Mouse (Mus musculus) heart, adult 18-20 months (tissue): ENCODE measurements around the gene Cobll1. TPM values are rescaled to one million over a fixed set of nuclear protein-coding genes. Genes with fewer than 3 reads are reported as not detected.
"Not testable (repeated sequence)": the region's sequence is repeated elsewhere in the genome, so short reads cannot be mapped to it uniquely, and the experiment has no call there.

ENCODE experiments used
- DNase-seq, 2 experiments: peaks; one replicate each; pipeline ENCODE4 v3.0.0; 2021 to 2022; ENCODE audit warnings: mixed read lengths in 1 of 2
- long read RNA-seq, 2 experiments: library from polyadenylated mRNA; stranded (forward); transcript quantifications; one replicate each; pipeline ENCODE4 v2.0.0; 2021
- total RNA-seq, 2 experiments: library from RNA; stranded (reverse); gene quantifications; 2 replicates each; pipeline ENCODE4 v1.2.3; 2021

Gene Cobll1
- total RNA-seq: 10 to 100 TPM; 53.6 to 62.6 TPM
- long read RNA-seq, experiment 1, full-length matches to known transcripts: 1 of 11 reads
- long read RNA-seq, experiment 1, partial matches to known transcripts: 4 of 11 reads
- long read RNA-seq, experiment 1, other reads (novel, unspliced or antisense): 6 of 11 reads
- long read RNA-seq, experiment 2, full-length matches to known transcripts: 1 of 9 reads
- long read RNA-seq, experiment 2, partial matches to known transcripts: 3 of 9 reads
- long read RNA-seq, experiment 2, other reads (novel, unspliced or antisense): 5 of 9 reads

- peak in 1 of 2 experiments; percentile 75 for DNase-seq
Measured at GRCm38 (mm10) chr2:65238964-65239570, at the start of gene Cobll1. Cobll1 (minus strand) TSS chr2:65239403.

- DNase-seq: no peak
Measured at GRCm38 (mm10) chr2:65288696-65289095, 49.5 kb upstream of the Cobll1 start.

- DNase-seq: peak; percentile 26 to 46
Measured at GRCm38 (mm10) chr2:65285380-65285779, 46.2 kb upstream of the Cobll1 start.

GRCm38 (mm10) chr2:65282979-65283378 lies 43.8 kb upstream of the Cobll1 start:
- DNase-seq: no peak

DNA sequence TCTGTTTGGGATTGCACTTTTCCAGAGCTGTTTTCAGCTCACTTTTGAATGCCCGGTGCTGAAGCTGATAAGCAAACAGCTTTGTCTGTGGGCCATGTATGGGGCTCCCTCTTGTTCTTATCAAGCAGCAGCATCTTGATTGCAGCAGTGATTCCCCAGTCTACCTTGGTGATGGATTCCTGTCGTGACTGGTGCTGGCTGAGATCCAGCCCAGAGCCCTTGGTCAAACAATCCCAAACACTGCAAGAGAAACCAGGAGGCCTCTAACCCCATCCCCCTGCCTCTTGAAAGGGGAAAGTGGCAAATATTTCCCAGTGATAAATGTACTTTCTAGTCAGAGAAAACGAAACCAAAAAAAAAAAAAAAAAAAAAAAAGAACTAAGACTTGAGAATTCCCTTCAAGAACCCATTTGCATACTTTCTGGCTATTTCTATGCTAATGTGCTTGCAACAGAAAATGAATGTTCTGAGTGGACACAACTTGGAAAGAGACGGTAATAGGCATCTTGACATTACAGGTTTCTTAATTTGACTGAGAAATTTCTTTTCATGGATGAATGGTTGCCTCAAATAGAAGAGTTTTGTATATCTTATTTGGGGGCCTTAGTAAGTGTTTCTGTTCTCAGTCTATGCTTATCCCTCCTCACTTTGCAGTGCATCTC lies 40.0 kb upstream of the Cobll1 start:
- DNase-seq: no peak

DNA sequence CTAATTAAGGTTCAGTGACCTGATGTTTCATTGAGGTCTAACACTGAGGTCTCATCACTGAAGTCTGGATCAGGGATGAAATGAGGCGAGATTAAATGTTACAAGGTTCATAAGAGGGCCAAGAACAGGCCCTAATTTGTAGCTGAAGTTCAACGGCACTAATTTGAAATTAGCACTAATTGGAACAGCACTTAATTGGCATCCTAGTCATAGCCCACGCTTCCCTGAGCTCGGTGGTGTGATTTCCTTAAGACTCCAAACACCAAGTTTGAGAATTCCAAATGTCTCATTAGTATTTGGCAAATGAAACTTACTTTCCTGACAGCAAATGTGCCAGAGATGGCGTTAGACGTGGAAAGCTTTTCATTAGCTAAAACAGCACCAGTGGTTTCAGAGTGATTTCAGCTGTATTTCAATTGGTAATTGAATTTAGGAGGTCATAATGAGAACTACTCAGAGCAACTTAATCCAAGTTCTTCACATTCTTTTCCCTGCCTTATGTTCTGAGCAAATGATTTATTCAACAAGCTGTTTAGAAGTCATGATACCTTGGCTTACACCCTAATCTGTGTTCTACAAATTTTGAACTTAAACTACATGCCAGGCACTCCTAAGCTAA lies 36.3 kb upstream of the Cobll1 start:
- no peak for DNase-seq

GRCm38 (mm10) chr2:65273910-65274309 lies 34.7 kb upstream of the Cobll1 start:
- no peak for DNase-seq

- DNase-seq: no peak
Measured at GRCm38 (mm10) chr2:65268731-65269130, 29.5 kb upstream of the Cobll1 start.

GRCm38 (mm10) chr2:65267834-65268233 lies 28.6 kb upstream of the Cobll1 start:
- no peak for DNase-seq

DNA sequence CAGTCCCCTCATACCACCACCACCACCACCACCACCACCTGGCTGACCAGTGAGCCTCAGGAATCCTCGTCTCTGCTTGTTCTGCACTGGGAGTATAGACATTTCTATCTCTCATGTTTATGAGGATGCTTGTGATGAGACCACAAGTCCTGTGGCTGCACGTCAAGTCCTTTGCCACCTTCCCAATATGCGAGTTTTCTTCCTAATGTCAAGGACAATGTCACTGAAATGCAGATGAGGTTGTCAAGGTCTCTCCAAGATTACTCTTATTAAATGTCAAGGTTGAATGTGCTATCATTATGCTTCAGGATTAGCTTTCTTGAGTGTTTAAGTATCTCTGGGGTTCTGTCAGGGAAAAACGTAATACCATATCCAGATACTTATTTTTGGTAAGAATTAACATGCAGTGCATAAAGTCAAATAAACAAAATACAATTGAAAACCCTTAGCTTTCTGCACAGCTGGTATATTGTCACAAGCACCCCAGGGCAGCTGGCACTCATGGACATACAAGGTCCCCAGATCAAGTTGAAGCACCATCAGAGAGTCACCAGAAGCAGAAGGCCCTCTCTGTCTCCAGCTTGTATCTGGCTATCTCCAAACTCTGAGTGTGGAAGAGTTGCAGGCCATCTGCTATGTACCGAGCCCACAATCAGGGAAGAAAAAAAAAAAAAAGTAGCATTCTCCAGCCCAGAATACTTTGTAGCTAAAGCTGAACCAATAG lies 27.5 kb upstream of the Cobll1 start:
- DNase-seq: no peak

- no peak for DNase-seq
Measured at GRCm38 (mm10) chr2:65262251-65262650, 23.0 kb upstream of the Cobll1 start.

GRCm38 (mm10) chr2:65260828-65261227 lies 21.6 kb upstream of the Cobll1 start:
- DNase-seq: not testable (repeated sequence)

- no peak for DNase-seq
Measured at GRCm38 (mm10) chr2:65260400-65260799, 21.2 kb upstream of the Cobll1 start.

GRCm38 (mm10) chr2:65257446-65257845 lies 18.2 kb upstream of the Cobll1 start:
- no peak for DNase-seq

DNA sequence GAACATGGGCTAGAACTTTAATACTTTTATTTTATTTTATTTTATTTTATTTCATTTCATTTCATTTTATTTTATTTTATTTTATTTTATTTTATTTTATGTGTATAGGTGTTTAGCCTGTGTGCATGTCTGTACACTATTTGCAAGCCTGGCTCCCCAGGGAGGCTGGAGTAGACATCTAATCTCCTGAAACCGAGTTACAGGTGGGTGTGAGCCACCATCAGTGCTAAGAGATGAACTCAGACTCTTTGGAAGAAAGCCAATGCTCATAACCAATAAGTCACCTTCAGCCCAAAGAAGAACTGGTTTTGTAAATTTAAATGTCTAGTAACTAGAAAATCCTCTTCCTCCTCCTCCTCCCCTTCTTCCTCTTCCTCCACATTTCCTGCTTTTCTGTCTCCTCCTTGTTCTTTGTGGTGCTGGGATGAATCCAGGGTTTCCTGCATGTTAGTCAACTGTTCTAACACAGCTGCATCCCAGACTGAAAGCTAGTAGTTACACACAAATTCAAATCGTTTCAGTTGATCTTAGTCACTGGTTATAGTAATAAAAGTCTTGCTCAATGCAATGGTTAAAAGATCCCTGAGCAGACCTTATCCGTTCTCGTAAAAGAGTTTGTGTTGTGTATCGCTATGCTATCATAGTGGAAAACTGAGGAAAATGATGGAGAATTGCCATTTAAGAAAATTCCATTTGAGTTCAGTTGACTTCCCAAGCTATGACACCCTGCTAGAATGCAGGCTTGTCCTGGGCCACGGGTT lies 17.5 kb upstream of the Cobll1 start:
- DNase-seq: no peak

- DNase-seq: peak; percentile 44 to 78
Measured at GRCm38 (mm10) chr2:65250589-65251104, 11.4 kb upstream of the Cobll1 start.

DNA sequence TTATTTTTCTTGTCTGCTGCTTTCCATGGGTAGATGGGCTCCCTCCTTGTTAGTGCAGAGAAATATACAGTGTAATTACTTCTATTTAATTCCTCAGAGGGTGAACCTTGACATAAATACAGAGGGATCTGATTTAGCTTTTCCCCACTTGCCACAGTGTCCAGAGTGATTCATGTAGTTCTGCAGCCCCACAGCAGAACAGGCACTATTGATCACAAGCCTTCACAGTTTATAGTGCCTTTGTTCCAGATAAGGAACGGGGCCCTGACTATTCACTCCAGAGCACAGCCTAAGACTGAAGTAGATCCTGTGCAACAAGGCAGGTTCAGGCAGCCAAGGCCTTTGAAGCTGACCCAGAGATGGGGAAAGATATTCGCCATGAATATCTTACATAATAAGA lies 10.4 kb upstream of the Cobll1 start:
- DNase-seq: no peak

GRCm38 (mm10) chr2:65240173-65240745 lies 1.1 kb upstream of the Cobll1 start:
- DNase-seq: no peak

DNA sequence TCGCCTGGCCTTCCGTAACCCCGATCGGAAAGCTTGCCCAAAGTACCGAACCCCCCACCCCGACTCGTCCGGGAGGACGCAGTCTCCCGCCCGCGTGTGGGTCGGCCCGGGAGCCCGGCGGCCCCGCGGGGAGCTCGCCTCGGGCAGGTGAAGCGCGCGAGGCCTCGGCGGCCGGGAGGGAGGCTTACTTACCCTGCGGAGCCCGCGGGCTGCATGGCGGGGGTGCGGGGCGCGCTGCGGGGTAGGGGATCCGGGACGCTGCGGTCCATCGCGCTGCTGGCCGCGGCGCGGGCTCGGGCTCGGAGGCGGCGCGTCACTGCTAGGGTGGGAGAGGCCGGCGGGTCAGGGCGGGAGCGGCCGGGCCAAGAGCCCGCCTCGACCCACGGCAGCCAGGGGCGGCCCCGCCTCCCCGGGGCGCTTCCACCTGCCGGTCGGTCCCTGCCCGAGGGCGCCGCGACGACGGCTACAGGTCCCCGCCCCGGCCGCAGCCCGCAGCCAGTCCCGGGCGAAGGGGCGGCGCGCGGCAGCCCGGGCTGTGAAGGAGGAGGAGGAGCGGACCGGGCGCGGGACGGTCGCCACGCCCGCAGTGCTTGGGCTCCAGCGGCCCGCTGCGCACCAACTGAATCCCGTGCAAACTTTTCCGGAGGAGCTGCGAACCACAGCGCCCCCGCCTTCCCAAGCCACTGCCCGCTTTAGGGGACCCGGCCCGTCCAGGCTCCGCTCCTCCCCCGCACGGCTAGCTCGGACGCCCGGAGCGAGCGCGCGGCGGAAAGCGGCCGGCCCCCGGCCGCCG lies 836 bp downstream of the Cobll1 start:
- peak; percentile 88 to 93 for DNase-seq

GRCm38 (mm10) chr2:65237610-65238170 lies 1.5 kb downstream of the Cobll1 start:
- peak; percentile 73 to 75 for DNase-seq
